Mouse (Mus musculus) retina, embryonic 14.5 days (tissue): ENCODE measurements around the gene D3Ertd751e.

Source experiments
- DNase-seq: peaks from one replicate; pipeline ENCODE4 v3.0.0-alpha.2; 2015; ENCODE audit warnings: low spot score

D3Ertd751e gene

GRCm38 (mm10) chr3:41742278-41742934 lies at the start of gene D3Ertd751e, which contains the start of gene Sclt1:
Gene D3Ertd751e (plus strand): TSS chr3:41742611.
Gene Sclt1 (minus strand): TSS chr3:41742514.
- peak; percentile 97 for DNase-seq

GRCm38 (mm10) chr3:41695681-41696080 lies 46.7 kb upstream of the D3Ertd751e start:
- no peak for DNase-seq

GRCm38 (mm10) chr3:41741601-41742277 lies 672 bp upstream of the D3Ertd751e start:
- DNase-seq = no peak

GRCm38 (mm10) chr3:41743436-41743835 lies 1.0 kb downstream of the D3Ertd751e start:
- DNase-seq = peak; percentile 43

- no peak for DNase-seq
Observed at GRCm38 (mm10) chr3:41754556-41754955, 12.1 kb downstream of the D3Ertd751e start.

GRCm38 (mm10) chr3:41762091-41762490 lies 19.7 kb downstream of the D3Ertd751e start:
- no peak for DNase-seq

- peak; percentile 12 for DNase-seq
Observed at GRCm38 (mm10) chr3:41812447-41812846, 70.0 kb downstream of the D3Ertd751e start.
